In the genomic region with DNA sequence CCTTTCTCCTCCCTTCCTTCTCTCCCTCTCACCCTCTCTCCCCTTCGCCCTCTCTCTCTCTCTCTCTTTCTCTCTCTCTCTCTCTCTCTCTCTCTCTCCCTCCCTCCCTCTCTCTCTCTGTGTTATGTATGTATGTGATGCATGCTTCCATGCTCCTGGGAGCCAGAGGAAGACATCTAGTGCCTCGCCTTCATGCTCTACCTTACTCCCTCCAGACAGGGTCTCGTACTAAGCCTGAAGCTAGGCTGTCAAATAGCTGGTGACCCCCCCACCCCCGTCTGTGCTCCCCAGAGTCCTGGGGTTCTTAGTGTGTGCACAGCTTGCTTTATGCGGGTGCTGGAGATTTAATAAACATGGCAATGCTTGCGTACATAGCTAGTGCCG, we compare ENCODE assay signal across 26 mouse cellular contexts. TPM values are rescaled to one million over a fixed set of nuclear protein-coding genes. Genes with fewer than 3 reads are reported as not detected.
DNase-seq lines count a peak whose midpoint lies in the region; ATAC-seq and TF ChIP-seq lines count a peak whose summit lies in the region.
"Had no signal": no experiment of that assay in that cellular context is flagged by ENCODE, and none has a peak within 500 bp of the region (broad histone marks: within the 10 kb centered on the region; RNA-seq: fewer than 3 reads in every experiment).

No protein-coding gene starts in this region.

- no peak overlapping the region for H3K4me2 ChIP-seq in hindbrain, postnatal 0 days (ENCODE audit: low read depth, low read length)
- no peak overlapping the region for H3K4me2 ChIP-seq in hindbrain, embryonic 14.5 days (replicated peaks)
- no peak overlapping the region for H3K4me2 ChIP-seq in midbrain, embryonic 13.5 days (replicated peaks)
- H3K4me2 ChIP-seq in intestine, embryonic 16.5 days (ENCODE audit: low read depth, low read length) = no peak overlapping the region
- H3K4me2 ChIP-seq: embryonic facial prominence, embryonic 13.5 days; forebrain, embryonic 12.5 days; forebrain, embryonic 15.5 days; heart, embryonic 12.5 days; heart, embryonic 15.5 days; hindbrain, embryonic 12.5 days had no signal

- no peak overlapping the region for H3K4me3 ChIP-seq in hindbrain, postnatal 0 days (ENCODE audit: low read length)
- H3K4me3 ChIP-seq in hindbrain, embryonic 14.5 days (replicated peaks; ENCODE audit: low read length) = no peak overlapping the region
- H3K4me3 ChIP-seq in midbrain, embryonic 13.5 days (replicated peaks) = no peak overlapping the region
- H3K4me3 ChIP-seq in intestine, embryonic 16.5 days (ENCODE audit: low read length) = no peak overlapping the region
- no peak overlapping the region for H3K4me3 ChIP-seq in cerebellum, adult 2 months (replicated peaks; ENCODE audit: insufficient read depth, low read depth, low read length)
- H3K4me3 ChIP-seq: embryonic facial prominence, embryonic 10.5 days; embryonic facial prominence, embryonic 13.5 days; erythroblast, embryonic 14.5 days; forebrain, embryonic 12.5 days; forebrain, embryonic 15.5 days; heart, embryonic 12.5 days; heart, embryonic 15.5 days; hindbrain, embryonic 12.5 days had no signal

- TF ChIP-seq POLR2A in cerebellum, adult 2 months (IDR thresholded peaks at IDR 0.05; ENCODE audit: borderline replicate concordance, insufficient read depth, low read length) = no peak

- H3K36me3 ChIP-seq in hindbrain, postnatal 0 days (ENCODE audit: insufficient read depth, low read length) = peaks cover 17% of the 10 kb centered on the region; the same call in 1 of the 2 replicates
- peaks cover 4% of the 10 kb centered on the region; the same call in 1 of the 2 replicates for H3K36me3 ChIP-seq in hindbrain, embryonic 14.5 days (replicated peaks; ENCODE audit: control insufficient read depth, insufficient read depth)
- H3K36me3 ChIP-seq in midbrain, embryonic 13.5 days = no peaks in the 10 kb centered on the region
- no peaks in the 10 kb centered on the region for H3K36me3 ChIP-seq in intestine, embryonic 16.5 days (ENCODE audit: control insufficient read depth, insufficient read depth, low read length)
- H3K36me3 ChIP-seq: embryonic facial prominence, embryonic 10.5 days; embryonic facial prominence, embryonic 13.5 days; forebrain, embryonic 12.5 days; forebrain, embryonic 15.5 days; hindbrain, embryonic 12.5 days had no signal

- ATAC-seq in hindbrain, postnatal 0 days = peak; percentile 8; the same call in 1 of the 2 replicates
- ATAC-seq in hindbrain, embryonic 14.5 days (ENCODE audit: low FRiP score) = no peak
- peak; percentile 55; the same call in 1 of the 2 replicates for ATAC-seq in midbrain, embryonic 13.5 days
- ATAC-seq in intestine, embryonic 16.5 days = no peak
- ATAC-seq: CD4-positive, CD25-positive, alpha-beta regulatory T cell, adult 4 months; forebrain, embryonic 15.5 days; inflammation-experienced regulatory T-cells, adult 6 months had no signal

- TF ChIP-seq CTCF in hindbrain, postnatal 0 days (IDR thresholded peaks at IDR 0.05; ENCODE audit: low read depth) = no peak
- no peak for TF ChIP-seq CTCF in cerebellum, adult 2 months (IDR thresholded peaks at IDR 0.05; ENCODE audit: borderline replicate concordance, insufficient read depth, low read depth, low read length)

- no peaks in the 10 kb centered on the region for H3K27me3 ChIP-seq in hindbrain, postnatal 0 days (ENCODE audit: insufficient read depth, low read length)
- no peaks in the 10 kb centered on the region for H3K27me3 ChIP-seq in hindbrain, embryonic 14.5 days (ENCODE audit: control insufficient read depth, insufficient read depth, low read length)
- H3K27me3 ChIP-seq in midbrain, embryonic 13.5 days = no peaks in the 10 kb centered on the region
- no peaks in the 10 kb centered on the region for H3K27me3 ChIP-seq in intestine, embryonic 16.5 days (replicated peaks; ENCODE audit: control insufficient read depth, insufficient read depth, low read length)
- H3K27me3 ChIP-seq in cerebellum, adult 2 months (ENCODE audit: control insufficient read depth, insufficient read depth, low read length) = no peaks in the 10 kb centered on the region
- H3K27me3 ChIP-seq: embryonic facial prominence, embryonic 13.5 days; forebrain, embryonic 12.5 days; forebrain, embryonic 15.5 days; heart, embryonic 12.5 days; heart, embryonic 15.5 days; hindbrain, embryonic 12.5 days had no signal

- no peak overlapping the region for H3K9ac ChIP-seq in hindbrain, postnatal 0 days (replicated peaks; ENCODE audit: low read length)
- H3K9ac ChIP-seq in hindbrain, embryonic 14.5 days = no peak overlapping the region
- H3K9ac ChIP-seq in midbrain, embryonic 13.5 days (replicated peaks) = no peak overlapping the region
- no peak overlapping the region for H3K9ac ChIP-seq in intestine, embryonic 16.5 days (ENCODE audit: low read depth, low read length)
- H3K9ac ChIP-seq: embryonic facial prominence, embryonic 13.5 days; forebrain, embryonic 12.5 days; forebrain, embryonic 15.5 days; heart, embryonic 12.5 days; heart, embryonic 15.5 days; hindbrain, embryonic 12.5 days had no signal

- no peak for DNase-seq in hindbrain, postnatal 0 days (ENCODE audit: low spot score)
- DNase-seq in hindbrain, embryonic 14.5 days (ENCODE audit: low spot score) = no peak
- DNase-seq in retina, postnatal 1 day = peak; percentile 8
- DNase-seq in retina, embryonic 14.5 days (ENCODE audit: low spot score) = no peak
- no peak for DNase-seq in cerebellum, adult 2 months
- DNase-seq: adrenal gland, adult 2 months; adrenal gland, postnatal 14 days; cerebellum, adult 11 months; cerebellum, adult 8-10 months; cerebellum, postnatal 36 days; embryo, embryonic 11 days; gastrocnemius, postnatal 10 days; heart, postnatal 10 days; heart, postnatal 36 days had no signal

- H3K9me3 ChIP-seq in hindbrain, postnatal 0 days (ENCODE audit: low read length) = no peaks in the 10 kb centered on the region
- no peaks in the 10 kb centered on the region for H3K9me3 ChIP-seq in hindbrain, embryonic 14.5 days (ENCODE audit: control insufficient read depth, low read length)
- no peaks in the 10 kb centered on the region for H3K9me3 ChIP-seq in midbrain, embryonic 13.5 days
- no peaks in the 10 kb centered on the region for H3K9me3 ChIP-seq in intestine, embryonic 16.5 days (ENCODE audit: control insufficient read depth, low read length)
- H3K9me3 ChIP-seq: embryonic facial prominence, embryonic 10.5 days; embryonic facial prominence, embryonic 13.5 days; forebrain, embryonic 12.5 days; forebrain, embryonic 15.5 days; heart, embryonic 12.5 days; heart, embryonic 15.5 days; hindbrain, embryonic 12.5 days had no signal

- peak overlapping the region; percentile 60 for H3K27ac ChIP-seq in hindbrain, postnatal 0 days
- no peak overlapping the region for H3K27ac ChIP-seq in hindbrain, embryonic 14.5 days
- no peak overlapping the region for H3K27ac ChIP-seq in midbrain, embryonic 13.5 days
- no peak overlapping the region for H3K27ac ChIP-seq in intestine, embryonic 16.5 days (ENCODE audit: low read length)
- H3K27ac ChIP-seq in cerebellum, adult 2 months (ENCODE audit: insufficient read depth, low read length) = no peak overlapping the region
- H3K27ac ChIP-seq: embryonic facial prominence, embryonic 13.5 days; forebrain, embryonic 12.5 days; forebrain, embryonic 15.5 days; heart, embryonic 15.5 days; hindbrain, embryonic 12.5 days had no signal

- H3K4me1 ChIP-seq in hindbrain, postnatal 0 days (ENCODE audit: insufficient read depth, low read length) = no peaks in the 10 kb centered on the region
- H3K4me1 ChIP-seq in hindbrain, embryonic 14.5 days (replicated peaks; ENCODE audit: control insufficient read depth, insufficient read depth, low read length) = no peaks in the 10 kb centered on the region
- peaks cover 6% of the 10 kb centered on the region for H3K4me1 ChIP-seq in midbrain, embryonic 13.5 days (replicated peaks)
- H3K4me1 ChIP-seq in intestine, embryonic 16.5 days (ENCODE audit: control insufficient read depth, insufficient read depth, low read length) = no peaks in the 10 kb centered on the region
- no peaks in the 10 kb centered on the region for H3K4me1 ChIP-seq in cerebellum, adult 2 months (ENCODE audit: control insufficient read depth, insufficient read depth, low read length)
- H3K4me1 ChIP-seq: forebrain, embryonic 15.5 days; heart, embryonic 15.5 days; hindbrain, embryonic 12.5 days had no signal

- 62% methylated on average over 7 of the region's 7 CpGs for WGBS in hindbrain, postnatal 0 days
- 66% methylated on average over 7 of the region's 7 CpGs for WGBS in hindbrain, embryonic 14.5 days
- WGBS in midbrain, embryonic 13.5 days = 60% methylated on average over 7 of the region's 7 CpGs
- WGBS in intestine, embryonic 16.5 days = 74% methylated on average over 7 of the region's 7 CpGs
- 83% methylated on average over 7 of the region's 7 CpGs for WGBS in cerebellum, adult 2 months

RNA-seq across cellular contexts. Expression of gene Itgb3bp, which starts 54.7 kb away (rescaled TPM):
- 1.8 and 2.8 TPM in 2 replicates for total RNA-seq in hindbrain, postnatal 0 days (2014; rRNA removed)
- 12.7 and 13.9 TPM in 2 replicates for polyA plus RNA-seq in hindbrain, postnatal 0 days (2015; fragmentation: Nextera tagmentation; extraction: Ambion mirVana)
- 12.4 and 15.1 TPM in 2 replicates for polyA plus RNA-seq in hindbrain, embryonic 14.5 days (2014; fragmentation: Nextera tagmentation; extraction: Ambion mirVana)
- polyA plus RNA-seq in midbrain, embryonic 13.5 days (2015; fragmentation: Nextera tagmentation; extraction: Ambion mirVana) = 25.1 and 26.8 TPM in 2 replicates
- 28.8 and 30.5 TPM in 2 replicates for polyA plus RNA-seq in intestine, embryonic 16.5 days (2015; fragmentation: Nextera tagmentation; extraction: Ambion mirVana)
- 3.6 and 4.1 TPM in 2 replicates for polyA plus RNA-seq in cerebellum, adult 2 months (2012; rRNA removed)

RNA-seq across cellular contexts. Expression of gene Pgm1, which starts 55.1 kb away (rescaled TPM):
- 124 and 125 TPM in 2 replicates for total RNA-seq in hindbrain, postnatal 0 days (2014; rRNA removed)
- polyA plus RNA-seq in hindbrain, postnatal 0 days (2015; fragmentation: Nextera tagmentation; extraction: Ambion mirVana) = 125 and 128 TPM in 2 replicates
- 82.7 and 99.8 TPM in 2 replicates for polyA plus RNA-seq in hindbrain, embryonic 14.5 days (2014; fragmentation: Nextera tagmentation; extraction: Ambion mirVana)
- polyA plus RNA-seq in midbrain, embryonic 13.5 days (2015; fragmentation: Nextera tagmentation; extraction: Ambion mirVana) = 43.2 and 46.8 TPM in 2 replicates
- polyA plus RNA-seq in intestine, embryonic 16.5 days (2015; fragmentation: Nextera tagmentation; extraction: Ambion mirVana) = 258 and 271 TPM in 2 replicates
- polyA plus RNA-seq in cerebellum, adult 2 months (2012; rRNA removed) = 104 and 107 TPM in 2 replicates

Comparison
In these comparisons a context has a peak if more than half of its experiments do, and no peak if none do; other contexts are left out.
1. ATAC-seq: peak in hindbrain, postnatal 0 days (single experiment) and midbrain, embryonic 13.5 days (single experiment); none in hindbrain, embryonic 14.5 days (single experiment) and intestine, embryonic 16.5 days (single experiment).